Mouse (Mus musculus) CD8-positive naive resting alpha-beta T cell, adult 2 months (primary cell): ENCODE results near the gene Syt8.

ENCODE experiments used
- DNase-seq, 2 experiments: peaks; one replicate each; pipeline ENCODE4 v3.0.0; 2022; ENCODE audit warnings: low read depth in 2 of 2, low spot score in 2 of 2

Syt8 gene

GRCm38 (mm10) chr7:142475641-142476040, 41.0 kb downstream of the Syt8 start:
- no peak for DNase-seq

GRCm38 (mm10) chr7:142476271-142476670, 41.6 kb downstream of the Syt8 start:
- DNase-seq: no peak

GRCm38 (mm10) chr7:142476795-142477452, 42.3 kb downstream of the Syt8 start:
- no peak for DNase-seq

- no peak for DNase-seq
Observed at GRCm38 (mm10) chr7:142478001-142478400, 43.4 kb downstream of the Syt8 start.

- no peak for DNase-seq
Observed at GRCm38 (mm10) chr7:142478574-142478973, 43.9 kb downstream of the Syt8 start.

- DNase-seq: no peak
Observed at GRCm38 (mm10) chr7:142479307-142479706, 44.7 kb downstream of the Syt8 start.

GRCm38 (mm10) chr7:142479886-142480285, 45.2 kb downstream of the Syt8 start:
- no peak for DNase-seq

GRCm38 (mm10) chr7:142480661-142481060, 46.0 kb downstream of the Syt8 start:
- DNase-seq: no peak

GRCm38 (mm10) chr7:142481186-142481567, 46.5 kb downstream of the Syt8 start:
- DNase-seq: no peak

GRCm38 (mm10) chr7:142481568-142482255, 47.1 kb downstream of the Syt8 start:
- DNase-seq: no peak

GRCm38 (mm10) chr7:142482256-142482609, 47.6 kb downstream of the Syt8 start:
- no peak for DNase-seq

- DNase-seq: no peak
Observed at GRCm38 (mm10) chr7:142483136-142483535, 48.5 kb downstream of the Syt8 start.

- no peak for DNase-seq
Observed at GRCm38 (mm10) chr7:142484780-142485179, 50.1 kb downstream of the Syt8 start.

- DNase-seq: no peak
Observed at GRCm38 (mm10) chr7:142486751-142487162, 52.1 kb downstream of the Syt8 start.

- DNase-seq: no peak
Observed at GRCm38 (mm10) chr7:142487341-142487859, 52.8 kb downstream of the Syt8 start.

GRCm38 (mm10) chr7:142488053-142488452, 53.4 kb downstream of the Syt8 start:
- no peak for DNase-seq
